Mouse (Mus musculus): ENCODE measurements around the gene Fam185a.
A peak's percentile ranks its signal among the peaks of the same experiment; 100 is the strongest.

The Fam185a gene

DNA sequence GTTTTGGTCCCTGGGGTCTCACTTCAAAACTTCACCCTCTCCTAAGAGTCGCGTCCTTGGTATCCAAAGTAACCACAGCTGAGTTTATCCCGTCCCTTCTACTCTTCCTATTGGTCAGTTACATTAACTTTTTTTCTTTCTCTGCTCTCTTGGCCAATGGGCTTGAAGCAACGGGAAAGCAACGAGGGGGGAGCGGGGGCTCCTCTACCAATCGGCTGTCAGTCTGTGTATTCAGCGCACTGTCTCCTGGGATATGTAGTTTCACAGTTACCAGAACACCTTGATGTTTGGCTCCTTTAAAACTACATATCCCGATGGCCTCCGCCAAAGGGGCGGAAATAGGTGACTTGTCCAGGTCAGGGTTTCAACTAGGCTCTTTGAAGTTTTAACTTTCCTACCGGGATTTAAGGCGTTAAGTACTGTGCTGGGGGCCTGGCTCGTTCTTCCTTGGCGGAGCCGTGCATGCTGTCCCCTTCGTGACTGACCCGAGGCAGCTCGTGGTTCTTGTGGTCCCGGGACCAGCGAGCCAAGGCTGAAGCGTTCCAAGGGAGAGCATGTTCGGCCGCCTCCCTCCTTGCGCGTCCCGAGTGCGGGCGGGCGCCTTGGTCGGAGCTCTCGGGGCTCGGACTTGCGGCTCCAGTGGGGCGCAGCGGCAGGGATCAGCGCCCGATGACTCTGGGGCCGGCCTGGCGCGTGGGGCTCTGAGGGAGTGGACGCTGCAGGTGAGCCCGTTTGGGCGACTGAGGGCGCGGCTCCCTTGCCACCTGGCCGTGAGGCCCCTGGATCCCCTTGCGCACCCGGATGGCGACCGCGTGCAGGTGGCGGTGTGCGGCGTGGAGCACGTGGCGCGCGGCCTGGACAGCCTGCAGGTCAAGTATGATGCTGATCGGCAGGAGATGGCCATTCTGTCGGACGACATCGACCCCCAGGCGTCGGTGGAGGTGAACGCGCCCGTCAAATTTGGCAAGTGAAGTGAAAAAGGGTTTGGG, at the start of gene Fam185a, which contains the start of gene Ccdc146:
Gene Fam185a, plus strand, starts transcription at position 345 of the 989 bp plus-strand sequence.
Gene Ccdc146, minus strand, starts transcription at position 64 of the 989 bp plus-strand sequence.
- DNase-seq = peak; percentile 82 to 84

DNA sequence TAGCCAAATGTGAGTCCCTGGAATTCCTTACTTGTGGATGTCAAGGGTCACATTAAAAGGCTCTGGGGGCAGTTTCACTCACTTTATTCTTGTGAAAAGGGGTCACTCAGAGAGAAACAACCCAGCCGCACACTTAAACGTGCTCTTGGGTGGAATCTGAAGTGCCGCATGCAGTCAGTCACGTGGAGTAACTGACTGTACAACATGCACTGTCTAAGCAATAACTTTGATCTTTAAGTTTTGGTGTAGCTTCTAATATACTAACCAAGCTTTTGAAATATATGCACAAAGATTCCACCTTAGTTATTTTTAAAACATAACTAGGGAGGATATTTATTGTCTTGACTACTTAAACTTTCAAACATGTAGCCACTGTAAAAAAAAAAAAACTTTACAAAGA, 47.8 kb upstream of the Fam185a start:
- DNase-seq = no peak

DNA sequence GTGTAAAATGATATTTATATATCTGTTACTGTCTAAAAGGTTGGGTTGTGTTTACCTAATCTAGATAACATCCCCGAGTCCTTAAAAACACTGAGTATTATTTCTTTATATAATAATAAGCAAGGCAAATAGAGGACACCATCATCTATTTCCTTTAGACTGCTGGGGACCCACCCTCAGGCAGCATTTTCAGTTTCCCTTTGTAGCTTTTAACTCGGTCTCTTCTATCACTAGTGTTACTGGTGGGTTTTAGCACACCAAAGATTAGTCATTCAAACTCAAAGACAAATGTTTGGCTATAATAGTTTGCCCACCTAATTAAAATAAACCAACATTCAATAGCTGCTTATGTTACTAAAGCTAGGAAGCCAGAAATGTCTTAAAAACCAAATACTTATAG, 46.4 kb upstream of the Fam185a start:
- no peak for DNase-seq

DNA sequence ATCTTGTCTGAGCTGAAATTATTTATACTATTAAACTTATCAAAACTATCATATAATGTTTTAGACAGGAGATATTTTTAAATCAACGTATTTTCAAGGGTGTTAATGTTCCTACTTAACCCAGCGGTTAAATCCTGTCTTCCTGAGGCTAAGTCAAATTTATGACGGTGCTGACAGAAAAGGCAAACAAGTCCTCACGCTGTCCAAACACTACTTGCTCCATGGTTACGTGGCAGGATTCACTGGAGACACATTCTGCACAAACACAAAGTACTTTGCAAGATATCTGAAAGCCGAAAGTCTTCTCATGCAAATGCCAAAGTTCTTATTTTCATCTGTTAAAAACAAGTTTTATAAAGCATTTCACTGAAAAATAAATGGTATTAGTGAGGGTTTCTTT, 42.8 kb upstream of the Fam185a start:
- DNase-seq = no peak

DNA sequence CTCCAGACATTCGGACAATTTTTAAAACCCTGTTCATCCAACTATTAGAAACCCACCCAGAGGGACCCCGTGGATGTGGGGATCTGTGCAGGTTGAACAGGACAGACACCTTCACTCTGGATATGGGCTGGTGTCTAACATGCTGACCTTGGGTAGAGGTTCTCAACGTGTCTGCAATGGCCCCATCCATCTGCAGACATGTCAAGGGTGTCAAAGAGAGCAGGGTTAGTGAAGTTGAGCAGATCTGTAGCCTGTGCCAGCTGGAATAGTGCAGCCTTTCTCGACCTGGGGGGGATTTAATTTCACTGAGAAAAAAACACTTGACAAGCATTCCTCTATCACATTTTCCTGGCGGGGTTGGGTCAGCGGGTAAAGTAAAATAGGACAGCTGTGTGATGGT, 42.1 kb upstream of the Fam185a start:
- no peak for DNase-seq

DNA sequence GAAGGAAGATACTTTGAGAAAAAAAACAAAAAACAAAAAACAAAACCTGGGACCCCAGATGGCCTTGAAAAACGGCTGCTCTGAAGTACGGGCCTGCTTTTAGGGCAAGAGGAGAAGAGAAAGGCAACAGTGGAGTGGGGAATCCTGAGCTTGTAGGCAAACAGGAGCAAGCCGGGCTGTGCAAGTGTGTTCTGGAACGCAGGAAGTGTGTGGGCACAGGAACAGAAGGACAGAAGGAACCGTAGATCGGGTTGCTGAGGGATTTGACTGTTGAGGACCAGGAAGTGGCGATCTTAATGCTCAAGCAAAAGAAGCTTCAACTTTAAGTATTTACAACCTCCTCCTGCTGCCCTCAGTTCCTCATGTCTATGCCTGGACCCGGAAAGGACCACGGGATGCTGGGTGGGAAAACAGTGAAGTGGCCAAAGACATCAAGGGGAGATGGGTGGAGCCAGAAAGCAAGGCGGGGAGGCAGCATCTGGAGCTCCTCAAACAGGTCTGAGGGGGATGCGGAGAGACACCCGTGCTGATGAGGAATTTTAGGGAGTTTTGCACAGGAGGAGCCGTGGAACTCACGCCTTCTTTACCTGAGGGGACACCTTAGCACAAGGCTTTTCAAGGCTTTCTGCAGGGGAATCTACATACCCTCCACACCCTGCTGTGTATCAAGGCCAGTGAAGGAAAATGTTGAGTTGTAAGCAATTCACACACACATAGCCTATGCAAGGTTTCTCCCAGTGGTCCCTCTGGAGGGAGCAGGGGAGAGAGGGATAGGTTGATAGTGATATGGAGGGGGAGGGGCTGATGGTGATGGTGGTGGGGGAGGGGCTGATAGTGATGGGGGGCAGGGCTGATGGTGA, 41.1 kb upstream of the Fam185a start:
- DNase-seq = no peak

DNA sequence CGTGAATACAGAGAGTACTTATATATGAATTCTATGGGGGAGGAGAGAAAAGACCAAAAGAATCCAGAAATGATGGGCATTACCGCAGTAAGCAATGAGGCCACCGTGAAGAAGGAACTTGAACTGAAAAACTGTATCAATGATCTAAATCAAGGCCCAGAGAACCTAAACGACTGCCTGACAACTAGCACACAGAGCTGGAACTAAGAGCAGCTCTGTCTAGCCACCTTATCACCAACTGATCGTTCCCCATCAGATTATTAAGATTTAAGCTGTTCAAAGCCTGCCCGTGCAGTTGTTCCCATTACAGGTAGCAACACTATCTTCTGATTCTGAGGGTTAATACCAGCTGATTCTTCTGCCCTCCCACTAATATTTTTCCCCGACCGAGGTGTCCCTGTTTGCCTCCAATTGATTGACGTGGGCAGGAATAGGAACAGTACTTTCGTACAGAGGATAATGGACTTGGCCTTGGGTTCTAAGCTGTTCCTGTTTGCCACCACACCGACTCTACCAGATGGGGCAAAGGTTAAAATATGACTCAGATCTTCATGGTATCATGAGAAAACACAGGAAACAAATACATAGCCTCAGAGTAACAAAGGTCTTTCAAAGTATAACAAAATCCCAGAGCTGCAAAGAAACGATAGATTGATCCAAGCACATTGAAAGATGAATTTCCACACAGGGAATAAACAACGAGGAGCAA, 40.4 kb upstream of the Fam185a start:
- no peak for DNase-seq

DNA sequence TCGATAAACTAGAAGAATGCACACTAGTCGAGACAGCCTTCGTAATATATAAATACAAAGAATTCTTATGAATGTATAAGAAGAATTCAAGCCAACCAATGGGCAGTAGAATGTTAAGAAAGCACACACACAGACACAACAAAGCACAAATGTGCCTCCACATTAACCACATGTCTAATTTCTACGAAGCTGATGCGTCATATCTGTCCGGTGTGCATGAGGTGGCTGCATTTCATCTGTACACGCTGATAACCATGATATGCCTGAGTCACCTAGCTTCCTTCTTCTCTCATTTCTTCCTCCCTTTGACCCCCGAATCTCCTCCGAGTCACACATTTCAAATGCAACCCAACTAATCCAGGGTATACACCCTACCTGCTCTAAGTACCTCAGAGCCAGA, 39.8 kb upstream of the Fam185a start:
- DNase-seq = no peak

DNA sequence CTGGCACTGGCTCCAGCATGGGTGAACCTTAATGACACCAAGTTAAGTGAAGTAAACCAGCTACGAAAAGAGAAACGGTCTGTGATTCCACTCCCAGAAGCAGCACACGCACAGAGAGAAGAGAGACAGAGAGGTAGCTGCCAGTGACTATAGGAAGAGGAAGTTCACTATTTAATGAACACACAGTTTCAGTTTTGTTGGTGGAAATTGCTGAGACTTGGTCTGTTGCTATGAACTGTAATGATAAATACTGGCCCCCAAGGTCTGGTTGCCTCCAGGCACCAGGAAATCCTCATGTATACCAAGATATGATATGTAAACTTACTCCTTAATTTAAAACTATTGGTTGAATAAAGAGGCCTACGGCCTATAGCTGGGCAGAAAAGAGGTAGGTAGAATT, 38.3 kb upstream of the Fam185a start:
- no peak for DNase-seq

DNA sequence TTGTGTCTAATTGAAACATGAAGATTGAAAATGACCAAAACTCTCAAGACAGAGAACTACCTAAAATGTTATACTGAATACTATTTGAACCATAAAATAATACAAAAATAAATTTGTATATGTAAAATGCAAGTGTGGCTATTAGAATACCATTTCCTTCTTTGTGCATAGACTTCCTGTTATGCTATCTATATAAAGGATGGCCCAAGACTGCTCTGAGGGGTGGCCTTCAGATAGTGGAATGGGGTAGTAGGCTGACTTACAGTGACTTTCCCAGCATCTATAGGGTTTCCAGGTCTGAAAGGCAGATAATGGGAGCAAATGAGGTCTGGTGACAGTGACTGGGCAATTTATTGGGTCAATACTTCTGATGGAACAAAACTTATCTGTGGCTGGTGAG, 37.4 kb upstream of the Fam185a start:
- no peak for DNase-seq

DNA sequence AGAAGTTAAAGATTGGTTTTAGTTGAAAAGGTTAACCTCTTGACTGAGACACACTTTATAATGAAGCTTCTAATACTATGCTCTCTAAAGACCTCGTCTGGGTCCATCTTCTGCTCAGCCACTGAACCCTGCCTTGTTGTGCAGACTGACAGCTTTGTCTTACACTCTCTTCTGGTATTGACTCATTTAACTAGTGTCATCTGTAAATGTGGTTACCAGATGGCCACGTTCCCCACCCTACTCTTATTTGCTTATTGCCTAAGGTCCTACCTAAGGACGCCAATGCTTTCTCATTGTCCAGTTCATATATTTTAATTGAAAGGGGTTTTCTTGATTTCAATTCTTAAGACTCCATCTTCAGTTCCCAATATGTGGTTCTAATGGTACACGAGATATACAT, 35.9 kb upstream of the Fam185a start:
- DNase-seq = no peak

DNA sequence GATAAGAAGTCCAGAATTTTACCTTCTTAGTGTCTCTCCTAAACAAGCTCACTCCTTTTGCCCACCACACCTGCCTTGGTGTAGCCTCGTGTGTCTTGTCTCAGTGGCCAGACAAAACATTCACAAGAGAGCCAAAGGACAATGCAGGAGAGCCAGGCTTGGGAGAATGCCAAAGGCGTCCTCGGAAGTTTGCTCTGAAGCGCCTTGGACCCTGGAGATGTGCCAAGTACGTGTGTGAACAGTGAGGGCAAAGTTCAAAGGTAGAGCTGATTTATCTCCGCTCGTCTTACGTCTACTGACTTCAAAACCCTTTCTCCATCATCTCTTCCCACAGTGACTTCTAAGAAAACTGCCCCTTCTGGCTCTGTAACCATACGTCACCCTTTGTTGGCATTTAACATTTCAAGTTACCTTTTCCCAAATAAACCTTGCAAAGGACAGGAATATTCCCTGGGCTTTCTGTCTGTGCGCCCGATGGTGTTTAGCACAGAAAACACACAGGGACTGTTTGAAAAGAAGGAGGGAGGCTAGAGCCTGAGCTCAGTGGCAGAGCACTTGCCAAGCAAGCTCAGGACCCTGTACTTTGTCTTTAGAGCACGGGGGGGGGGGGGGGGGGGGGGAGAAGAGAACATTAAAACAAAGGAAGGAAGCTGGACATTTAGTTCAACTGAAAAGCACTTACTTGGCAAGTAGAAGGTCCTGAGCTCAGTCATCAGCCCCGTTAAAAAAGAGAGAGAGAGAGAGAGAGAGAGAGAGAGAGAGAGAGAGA, 33.0 kb upstream of the Fam185a start:
- DNase-seq = no peak

DNA sequence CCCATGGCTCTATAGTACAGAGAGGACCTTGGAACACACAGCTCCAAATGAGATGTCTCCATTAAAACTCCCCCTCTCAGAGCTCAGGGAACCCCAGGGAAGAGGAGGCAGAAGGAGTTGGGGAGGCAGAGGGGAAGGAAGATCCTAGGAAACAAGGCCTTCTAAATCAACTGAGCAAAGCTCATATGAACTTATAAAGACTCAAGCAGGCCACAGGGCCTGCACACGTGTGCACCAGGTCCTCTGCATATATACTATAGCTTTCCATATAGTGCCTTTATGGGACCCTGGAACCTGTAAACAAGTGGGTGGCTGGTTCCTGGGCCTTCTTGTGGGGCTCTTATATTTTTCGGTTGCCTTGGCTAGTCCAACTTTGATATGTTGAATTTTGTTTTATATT, 30.2 kb upstream of the Fam185a start:
- no peak for DNase-seq

DNA sequence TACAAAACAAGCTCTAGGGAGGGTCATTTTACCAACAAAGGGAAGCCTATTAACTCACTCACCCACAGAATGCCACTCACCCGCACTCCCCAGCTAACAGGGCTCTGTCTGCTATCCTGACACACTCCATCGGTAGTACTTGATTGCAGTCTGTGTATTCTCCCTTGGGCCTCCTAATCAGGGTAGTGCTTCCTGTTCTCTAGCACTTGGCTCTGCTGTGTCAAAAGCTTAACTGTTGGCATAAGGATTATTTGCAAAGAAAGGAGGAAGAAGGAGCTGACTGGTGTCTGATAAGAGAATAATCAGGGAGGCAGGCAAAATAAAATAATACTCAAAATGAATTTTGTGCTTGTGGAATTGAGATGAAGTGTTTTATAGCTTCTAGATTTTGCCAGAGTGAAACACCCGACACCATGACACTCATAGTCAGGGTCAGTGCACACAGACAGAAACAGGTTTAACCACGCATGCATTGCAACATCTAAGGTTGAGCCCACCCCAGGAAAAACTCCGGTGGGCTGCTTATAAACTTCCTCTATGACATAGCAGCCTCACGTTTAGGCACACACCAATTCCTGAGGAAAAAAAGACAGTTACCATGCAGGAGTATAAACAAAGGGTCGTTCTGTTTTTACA, 29.4 kb upstream of the Fam185a start:
- no peak for DNase-seq

DNA sequence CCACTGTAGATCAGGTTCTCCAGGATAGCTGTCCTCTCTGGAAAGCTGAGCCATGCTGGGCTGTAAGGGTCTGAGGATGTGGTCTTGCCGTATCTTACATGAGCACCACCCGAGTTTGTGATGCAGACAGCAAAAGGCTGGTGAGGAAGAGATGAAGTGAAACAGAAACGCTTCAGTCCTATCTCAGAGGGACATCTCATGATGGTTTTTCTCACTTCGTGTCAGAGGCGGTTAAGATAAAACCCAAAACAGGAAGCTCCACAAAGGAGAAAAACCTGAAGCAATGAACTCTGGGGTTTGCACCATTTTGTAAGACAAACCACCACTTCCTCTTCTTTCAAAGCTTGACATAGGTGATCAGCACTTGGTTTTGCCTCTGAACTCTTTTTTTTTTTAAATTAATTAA, 13.5 kb upstream of the Fam185a start:
- DNase-seq = peak; percentile 45 to 54

DNA sequence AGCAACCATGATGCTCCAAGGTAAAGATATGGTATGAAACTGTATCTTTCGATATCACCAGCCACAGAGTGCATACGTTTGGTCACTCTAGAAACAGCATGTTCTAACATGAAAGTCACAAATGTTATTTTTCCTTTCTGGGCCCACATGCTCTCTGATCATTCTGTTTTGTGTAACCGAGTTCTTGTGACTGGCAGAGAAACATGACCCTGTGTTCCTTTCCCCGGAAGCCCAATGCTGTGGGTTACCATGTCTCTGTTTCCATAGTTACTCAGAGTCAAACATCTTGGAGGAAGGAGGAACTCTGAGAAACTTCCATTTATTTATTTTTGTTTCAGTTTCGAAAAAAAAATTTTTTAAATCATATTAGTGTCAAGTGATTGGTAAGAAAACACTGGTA, 12.7 kb upstream of the Fam185a start:
- no peak for DNase-seq

DNA sequence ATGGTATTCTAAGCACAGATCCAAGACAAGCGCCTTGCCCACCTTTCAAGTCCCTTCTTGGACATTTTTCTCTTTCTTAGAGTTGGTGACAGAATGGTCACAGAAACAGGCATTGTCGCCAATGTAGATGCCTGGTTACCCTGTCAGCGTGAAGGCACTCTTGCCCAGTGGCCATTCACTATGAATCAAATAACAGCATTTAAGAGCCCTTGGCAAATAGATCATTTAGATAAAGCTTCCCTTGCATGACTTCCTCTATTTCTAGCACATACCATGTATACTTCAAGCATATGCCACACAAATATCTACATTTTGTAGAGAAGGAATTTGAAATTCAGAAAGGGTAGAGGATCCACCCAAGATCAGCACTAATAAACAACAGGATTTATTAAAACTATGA, 11.4 kb upstream of the Fam185a start:
- DNase-seq = no peak

DNA sequence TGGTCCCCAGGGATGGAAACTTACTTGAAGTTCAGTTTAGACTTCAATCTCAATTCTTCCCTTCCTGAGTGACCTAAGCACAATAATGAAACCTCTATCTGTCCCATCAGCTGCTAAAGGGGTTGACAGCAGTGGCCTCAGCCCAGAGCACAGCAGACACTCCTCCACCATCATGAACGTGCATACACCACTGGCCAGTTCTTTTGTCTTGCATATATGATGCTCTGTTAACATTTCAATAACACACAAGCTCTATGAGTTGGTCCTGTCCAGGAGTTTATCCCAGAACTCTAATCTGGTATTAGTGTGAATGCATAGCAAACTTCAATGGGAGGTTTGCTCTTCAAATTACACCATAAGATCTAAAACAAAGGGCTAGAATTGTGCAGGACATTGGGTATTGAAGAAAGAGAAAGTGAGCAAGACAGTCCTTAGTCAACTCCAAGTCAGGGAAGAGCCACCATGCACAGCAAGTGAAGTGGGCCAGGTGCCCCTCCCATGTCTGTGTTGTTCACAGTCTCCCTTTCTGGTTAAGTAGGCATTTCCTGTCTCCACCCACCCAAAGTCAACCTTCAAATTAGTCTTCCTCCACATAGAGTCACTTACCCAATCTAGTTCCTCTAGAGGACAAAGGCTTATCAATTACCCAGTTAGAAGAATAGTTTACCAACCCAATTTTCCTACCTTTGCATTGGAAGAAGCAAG, 10.5 kb upstream of the Fam185a start:
- DNase-seq = peak in 1 of 2 experiments; percentile 27

DNA sequence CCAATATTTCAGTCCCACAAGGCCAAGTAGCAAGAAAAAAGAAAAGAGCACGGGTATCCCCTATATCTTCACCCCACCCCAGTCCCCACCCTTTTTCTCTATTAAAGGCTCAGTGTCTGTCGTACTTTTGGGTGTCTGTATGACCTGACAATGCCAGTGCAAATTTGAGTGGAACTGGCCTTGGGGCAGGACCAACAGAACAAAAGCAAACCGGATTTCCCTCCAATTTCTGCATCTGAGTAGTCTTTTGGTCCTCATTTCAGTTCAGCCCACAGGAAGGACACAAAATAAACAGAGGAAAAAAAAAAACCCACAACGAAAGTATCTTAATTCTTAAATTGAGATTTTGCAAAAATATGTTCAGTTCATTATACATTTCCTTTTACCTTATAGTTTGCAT, 6.1 kb upstream of the Fam185a start:
- no peak for DNase-seq

DNA sequence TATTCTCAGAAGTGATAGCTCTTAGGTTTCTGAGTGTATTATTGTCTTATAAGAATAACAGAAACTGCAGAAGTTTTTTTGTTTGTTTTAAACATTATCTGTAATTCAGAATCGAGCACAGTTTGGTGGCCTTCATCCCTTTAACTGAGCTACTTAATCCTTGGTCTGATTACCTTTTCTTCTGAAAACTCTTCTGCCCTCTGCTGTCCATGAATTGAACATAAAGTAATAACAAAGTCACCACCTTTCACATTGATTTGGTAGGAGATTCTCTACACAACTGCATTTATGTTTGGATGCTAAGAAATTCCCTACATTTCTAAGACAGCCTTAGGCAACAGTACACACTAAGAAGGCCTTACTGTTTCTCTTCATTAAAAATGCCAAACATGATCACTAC, 4.1 kb upstream of the Fam185a start:
- no peak for DNase-seq

DNA sequence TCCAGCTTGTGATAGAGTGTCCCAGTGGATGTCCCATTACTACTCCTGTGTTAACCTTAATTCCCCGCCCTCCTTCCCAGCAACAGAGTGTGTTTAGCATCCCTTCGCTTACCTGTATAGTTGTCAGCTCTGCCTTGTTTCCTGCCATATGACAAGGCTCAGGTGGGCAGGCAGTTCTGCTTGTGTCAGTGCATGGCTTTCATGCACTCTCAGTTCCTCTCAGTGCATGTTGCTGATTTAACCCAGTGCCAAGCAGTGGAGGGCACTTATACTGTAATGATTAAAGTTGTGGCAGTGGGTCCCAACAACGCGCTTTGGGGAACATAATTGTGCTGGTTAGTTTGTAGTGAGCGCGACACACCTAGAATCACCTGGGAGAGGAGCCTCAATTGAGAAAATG, 1.9 kb downstream of the Fam185a start:
- DNase-seq = no peak

Data from spleen, adult 18-20 months (tissue).